Mouse (Mus musculus): Measurements from ENCODE around the gene Sufu. TPM values are rescaled to one million over a fixed set of nuclear protein-coding genes. Genes with fewer than 3 reads are reported as not detected.

Sufu gene
- polyA plus RNA-seq, 1 experiment from 2014 or later, result 47.5 TPM

DNA sequence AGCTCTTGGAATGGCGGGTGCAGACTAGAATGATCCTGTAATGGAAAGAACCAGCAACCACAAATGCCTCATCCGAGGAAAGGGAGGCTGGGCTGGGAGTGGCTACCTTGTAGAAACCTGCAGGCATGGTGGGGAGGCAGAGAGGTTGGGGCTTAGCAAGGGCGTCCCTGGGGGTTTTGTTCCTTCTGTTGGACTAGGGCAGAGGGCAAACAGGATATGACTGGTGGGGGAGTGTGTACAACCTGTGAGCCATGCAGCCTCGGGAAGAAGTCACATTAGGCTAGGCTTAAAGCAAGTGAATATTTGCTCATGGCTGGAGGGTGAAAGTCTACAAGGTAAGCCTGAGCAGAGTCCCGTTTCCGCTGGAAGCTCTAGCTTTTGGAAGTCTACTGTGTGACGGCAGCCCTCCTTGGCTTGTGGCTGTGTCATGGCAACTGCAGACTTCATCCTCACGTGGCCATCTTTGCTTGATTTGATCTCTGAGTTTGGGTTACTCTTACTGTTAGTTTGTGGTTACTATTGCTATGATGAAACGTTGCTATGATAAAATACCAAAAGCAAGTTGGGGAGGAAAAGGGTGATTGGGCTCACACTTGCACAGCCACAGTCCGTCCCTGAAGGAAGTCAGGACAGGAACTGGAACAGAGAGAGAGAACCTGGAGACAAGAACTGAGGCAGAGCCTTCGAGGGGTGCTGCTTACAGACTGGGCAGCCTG is 33.2 kb upstream of the Sufu start:
- Histone ChIP-seq H3K4me1 (0 out of 2 replicates have a peak, but pooled peaks cover 2% of the 10 kb centered on the region), H3K27me3 (ENCODE audit: poor library complexity, severe bottlenecking) (peaks cover 4% of the 10 kb centered on the region), H3K27ac (no peak overlapping the region), H3K9me3 (no peaks in the 10 kb centered on the region), H3K36me3 (replicated peaks) (no peaks in the 10 kb centered on the region), H3K4me3 (no peak overlapping the region)
- DNase-seq (ENCODE audit: extremely low spot score, low spot score), result no peak
- 89% methylated on average over 11 of the region's 11 CpGs for WGBS

DNA sequence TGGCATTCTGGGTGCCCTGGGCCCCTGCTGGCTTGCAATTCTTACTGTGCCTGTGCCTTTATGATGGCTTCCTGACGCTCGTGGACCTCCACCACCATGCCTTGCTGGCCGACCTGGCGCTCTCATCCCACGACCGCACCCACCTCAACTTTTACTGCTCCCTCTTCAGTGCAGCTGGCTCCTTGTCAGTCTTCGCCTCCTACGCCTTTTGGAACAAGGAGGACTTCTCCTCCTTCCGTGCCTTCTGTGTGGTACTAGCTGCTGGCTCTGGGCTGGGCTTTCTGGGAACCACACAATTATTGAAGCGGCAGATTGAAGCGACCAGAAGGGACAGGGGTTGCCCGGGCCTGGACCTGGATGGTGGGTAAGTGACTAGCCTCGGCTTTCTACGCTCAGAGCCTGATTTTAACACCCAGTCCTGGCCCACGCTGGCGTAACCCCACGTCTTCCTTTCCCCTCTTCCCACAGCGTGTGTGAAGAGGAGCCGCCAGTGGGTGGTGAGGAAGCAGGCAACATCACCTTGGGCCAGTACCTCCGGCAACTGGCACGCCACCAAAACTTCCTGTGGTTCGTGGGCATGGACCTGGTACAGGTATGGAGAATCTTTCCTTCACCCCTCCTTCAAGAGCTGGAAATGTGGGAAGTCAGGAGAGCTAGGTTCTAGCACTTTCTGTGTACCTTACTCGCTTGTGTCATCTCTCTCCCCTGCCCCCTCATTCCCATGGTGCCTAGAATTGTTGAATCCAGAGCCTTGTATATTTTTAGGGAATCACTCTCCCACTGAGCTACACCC is 28.7 kb upstream of the Sufu start:
- H3K4me1 ChIP-seq, result no peaks in the 10 kb centered on the region
- no peaks in the 10 kb centered on the region for H3K36me3 ChIP-seq (replicated peaks)
- H3K27me3 ChIP-seq (ENCODE audit: poor library complexity, severe bottlenecking), result no peaks in the 10 kb centered on the region
- WGBS, result 89% methylated on average over 23 of the region's 23 CpGs
- H3K9me3 ChIP-seq, result no peaks in the 10 kb centered on the region
- no peak for DNase-seq (ENCODE audit: extremely low spot score, low spot score)
- H3K27ac ChIP-seq, result no peak overlapping the region
- H3K4me3 ChIP-seq, result no peak overlapping the region

DNA sequence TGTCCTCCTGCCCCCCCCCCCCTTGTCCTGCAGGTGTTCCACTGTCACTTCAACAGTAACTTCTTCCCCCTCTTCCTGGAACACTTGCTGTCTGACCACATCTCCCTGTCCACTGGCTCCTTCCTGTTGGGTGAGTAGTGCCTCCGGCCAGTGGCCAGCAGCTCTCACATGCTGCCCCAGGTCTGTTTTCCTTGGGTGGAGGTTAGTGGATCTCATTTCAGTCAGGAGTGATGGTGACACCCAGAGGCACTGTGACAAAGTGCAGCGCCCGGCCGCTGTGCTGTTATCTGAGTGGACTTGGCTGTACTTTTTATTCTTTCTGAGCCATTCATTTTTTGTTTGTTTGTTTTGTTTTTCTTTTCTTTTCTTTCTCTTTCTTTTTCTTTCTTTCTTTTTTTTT is 27.5 kb upstream of the Sufu start:
- Histone ChIP-seq H3K36me3 (replicated peaks) (no peaks in the 10 kb centered on the region), H3K27me3 (ENCODE audit: poor library complexity, severe bottlenecking) (no peaks in the 10 kb centered on the region), H3K4me3 (no peak overlapping the region), H3K27ac (no peak overlapping the region), H3K9me3 (no peaks in the 10 kb centered on the region), H3K4me1 (peaks cover 2% of the 10 kb centered on the region)
- DNase-seq (ENCODE audit: extremely low spot score, low spot score), result peak; percentile 42
- WGBS, result 39% methylated on average over 4 of the region's 4 CpGs

DNA sequence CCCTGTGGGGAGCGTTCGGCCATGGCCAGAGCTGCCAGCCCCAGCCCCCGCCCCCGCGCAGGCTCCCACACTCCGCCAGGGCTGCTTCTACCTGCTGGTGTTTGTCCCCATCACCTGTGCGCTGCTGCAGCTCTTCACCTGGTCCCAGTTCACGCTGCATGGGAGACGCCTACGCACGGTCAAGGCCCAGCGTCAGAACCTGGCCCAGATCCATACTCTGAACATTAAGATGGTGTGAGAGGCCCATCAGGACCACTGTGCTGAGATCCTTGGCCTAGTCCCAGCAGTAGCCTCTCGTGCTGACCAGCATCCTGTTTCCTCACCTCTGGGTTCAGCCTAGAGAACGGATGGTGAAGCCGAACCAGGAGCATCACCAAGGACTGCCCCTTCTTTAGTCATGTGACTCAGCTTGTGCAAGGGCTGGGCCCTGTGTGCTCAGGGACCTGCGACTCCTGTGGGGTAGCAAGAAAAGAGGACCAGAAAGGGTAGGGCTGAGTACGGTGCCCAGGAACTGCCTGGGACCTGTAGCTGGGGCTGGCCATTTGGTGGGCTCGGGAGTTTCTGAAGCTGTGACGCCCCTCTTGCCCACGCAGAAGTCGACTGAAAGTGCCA is 22.1 kb upstream of the Sufu start:
- Histone ChIP-seq H3K36me3 (replicated peaks) (peaks cover 43% of the 10 kb centered on the region), H3K9me3 (no peaks in the 10 kb centered on the region), H3K27ac (peak overlapping the region; percentile 22), H3K27me3 (ENCODE audit: poor library complexity, severe bottlenecking) (no peaks in the 10 kb centered on the region), H3K4me1 (peaks cover 11% of the 10 kb centered on the region), H3K4me3 (no peak overlapping the region)
- 49% methylated on average over 21 of the region's 21 CpGs for WGBS
- DNase-seq (ENCODE audit: extremely low spot score, low spot score), result no peak

DNA sequence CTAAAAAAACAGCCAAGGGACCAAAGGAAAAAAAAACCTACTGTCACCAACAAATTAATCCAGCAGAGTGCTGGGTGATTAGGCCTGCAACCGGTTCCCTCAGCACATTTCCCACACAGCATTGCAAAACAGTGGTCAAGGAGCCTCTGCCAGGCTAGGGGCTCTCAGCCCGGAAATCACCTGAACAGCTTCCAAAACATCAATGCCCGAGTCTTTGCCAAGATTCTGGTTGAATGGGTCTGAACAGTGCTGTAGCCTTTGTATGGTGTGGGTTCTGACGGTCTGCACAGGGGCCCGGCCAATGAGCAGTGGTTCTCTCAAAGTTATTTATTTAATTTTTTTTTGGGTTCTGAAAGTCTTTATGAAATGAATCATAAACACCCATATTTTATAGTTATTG is 21.2 kb upstream of the Sufu start:
- no peak overlapping the region for H3K4me3 ChIP-seq
- DNase-seq (ENCODE audit: extremely low spot score, low spot score), result no peak
- H3K9me3 ChIP-seq, result no peaks in the 10 kb centered on the region
- peaks cover 52% of the 10 kb centered on the region for H3K36me3 ChIP-seq (replicated peaks)
- peaks cover 11% of the 10 kb centered on the region for H3K4me1 ChIP-seq
- WGBS, result 76% methylated on average over 5 of the region's 5 CpGs
- H3K27ac ChIP-seq, result no peak overlapping the region
- no peaks in the 10 kb centered on the region for H3K27me3 ChIP-seq (ENCODE audit: poor library complexity, severe bottlenecking)

DNA sequence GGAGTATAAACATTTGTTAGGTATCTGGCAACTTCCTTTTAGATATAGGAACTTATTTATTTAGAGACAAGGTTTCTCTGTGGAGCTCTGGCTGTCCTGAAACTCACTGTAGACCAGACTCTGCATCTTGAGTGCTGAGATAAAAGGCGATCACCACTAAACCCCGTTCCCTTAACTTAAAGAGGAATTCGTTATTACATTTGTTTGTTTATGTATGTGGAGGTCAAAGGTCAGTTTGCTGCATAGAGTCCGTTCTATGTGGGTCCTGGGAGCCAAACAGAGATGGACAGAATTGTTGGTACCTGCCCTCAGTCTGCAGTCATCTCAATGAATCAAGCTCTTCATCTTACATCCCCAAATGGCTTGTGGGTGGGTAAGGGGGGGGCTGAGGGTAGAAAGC is 20.8 kb upstream of the Sufu start:
- no peak overlapping the region for H3K27ac ChIP-seq
- DNase-seq (ENCODE audit: extremely low spot score, low spot score), result no peak
- H3K4me1 ChIP-seq, result peaks cover 11% of the 10 kb centered on the region
- 73% methylated on average over 4 of the region's 4 CpGs for WGBS
- peaks cover 56% of the 10 kb centered on the region for H3K36me3 ChIP-seq (replicated peaks)
- H3K27me3 ChIP-seq (ENCODE audit: poor library complexity, severe bottlenecking), result no peaks in the 10 kb centered on the region
- H3K9me3 ChIP-seq, result no peaks in the 10 kb centered on the region
- H3K4me3 ChIP-seq, result no peak overlapping the region

DNA sequence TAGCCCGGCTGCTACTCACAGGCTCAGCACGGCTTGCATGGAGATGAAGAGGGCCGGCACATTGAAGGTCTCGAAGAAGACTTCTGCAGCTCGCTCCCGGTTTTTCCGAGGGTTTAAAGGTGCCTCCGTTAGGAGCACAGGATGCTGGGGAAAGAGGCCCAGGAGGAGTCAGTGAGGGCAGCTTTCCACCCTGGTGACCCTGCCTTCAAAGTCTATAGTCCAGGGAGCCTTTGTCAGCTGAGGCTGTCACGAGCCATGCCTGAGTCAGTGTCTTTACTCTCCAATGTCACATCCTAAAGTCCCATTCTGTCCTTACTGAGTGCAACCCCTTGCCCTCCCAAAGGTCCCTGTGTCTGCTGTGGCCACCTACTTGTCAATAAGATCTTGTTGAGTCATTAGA is 14.4 kb upstream of the Sufu start:
- Histone ChIP-seq H3K27ac (no peak overlapping the region), H3K4me1 (no peaks in the 10 kb centered on the region), H3K27me3 (ENCODE audit: poor library complexity, severe bottlenecking) (no peaks in the 10 kb centered on the region), H3K36me3 (replicated peaks) (peaks cover 97% of the 10 kb centered on the region), H3K4me3 (no peak overlapping the region), H3K9me3 (no peaks in the 10 kb centered on the region; the same call in 1 of the 2 replicates)
- 90% methylated on average over 9 of the region's 9 CpGs for WGBS
- no peak for DNase-seq (ENCODE audit: extremely low spot score, low spot score)

DNA sequence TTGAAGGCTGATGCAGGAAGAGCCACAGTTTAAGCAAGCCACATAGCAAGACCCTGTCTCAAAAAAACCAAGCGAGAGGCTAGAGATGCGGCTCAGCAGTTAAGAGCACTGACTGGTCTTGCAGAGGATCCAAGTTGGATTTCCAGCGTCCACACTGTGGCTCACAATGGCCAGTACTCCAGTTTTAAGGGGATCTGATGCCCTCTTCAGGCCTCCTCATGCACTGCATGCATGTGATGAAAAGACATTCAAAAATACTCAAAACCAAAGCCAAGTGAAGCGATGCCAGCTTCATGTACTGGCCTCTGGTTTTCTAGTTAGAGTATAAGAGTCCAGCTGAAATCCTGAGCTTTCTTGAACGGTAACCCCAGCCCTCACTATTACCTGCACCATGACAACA is 6.8 kb upstream of the Sufu start:
- no peak for DNase-seq (ENCODE audit: extremely low spot score, low spot score)
- no peaks in the 10 kb centered on the region for H3K27me3 ChIP-seq (ENCODE audit: poor library complexity, severe bottlenecking)
- WGBS, result 89% methylated on average over 5 of the region's 5 CpGs
- no peaks in the 10 kb centered on the region for H3K9me3 ChIP-seq
- H3K4me1 ChIP-seq, result peaks cover 15% of the 10 kb centered on the region
- H3K27ac ChIP-seq, result no peak overlapping the region
- H3K36me3 ChIP-seq (replicated peaks), result peaks cover 53% of the 10 kb centered on the region
- H3K4me3 ChIP-seq, result no peak overlapping the region

DNA sequence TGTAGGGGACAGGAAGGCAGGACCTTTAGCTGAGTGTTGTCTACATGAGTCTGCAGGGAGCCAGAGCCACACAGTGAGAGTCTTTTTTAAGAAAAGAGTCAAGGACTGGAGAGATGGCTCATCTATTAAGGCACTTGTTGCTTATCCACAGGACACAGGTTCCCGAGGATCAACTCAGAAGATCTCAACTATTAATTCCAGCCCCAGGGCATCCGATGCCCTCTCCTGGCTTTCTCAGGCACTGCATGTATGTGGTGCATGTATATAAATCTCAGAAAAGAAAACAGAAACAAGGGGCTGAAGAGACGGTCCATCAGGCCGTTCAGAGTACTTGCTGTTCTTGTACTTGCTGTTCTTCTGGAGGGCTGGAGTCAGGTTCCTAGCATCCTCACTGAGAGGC is 4.7 kb upstream of the Sufu start:
- Histone ChIP-seq H3K27ac (no peak overlapping the region), H3K4me3 (no peak overlapping the region), H3K36me3 (replicated peaks) (peaks cover 35% of the 10 kb centered on the region), H3K27me3 (ENCODE audit: poor library complexity, severe bottlenecking) (no peaks in the 10 kb centered on the region), H3K4me1 (peaks cover 22% of the 10 kb centered on the region), H3K9me3 (no peaks in the 10 kb centered on the region)
- DNase-seq (ENCODE audit: extremely low spot score, low spot score), result peak; percentile 53
- 51% methylated on average over 4 of the region's 4 CpGs for WGBS

DNA sequence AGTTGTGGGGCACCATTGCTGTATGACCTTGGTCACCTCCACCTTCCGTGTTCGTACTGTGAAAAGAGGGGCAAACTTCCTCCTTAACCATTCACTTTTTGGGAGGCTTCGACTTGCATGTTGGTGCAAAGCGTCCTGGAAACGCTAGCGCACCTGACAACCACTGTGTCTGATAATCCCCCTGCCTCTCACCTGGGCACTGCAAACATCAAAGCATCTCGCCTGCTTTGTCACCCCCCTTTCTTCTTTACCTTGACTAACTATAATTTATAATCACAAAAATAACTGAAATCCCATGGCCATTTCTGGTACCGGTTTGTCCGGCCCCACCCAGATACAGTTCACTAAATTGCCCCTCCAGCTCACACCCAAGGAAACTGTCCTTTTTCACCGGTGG is 2.0 kb upstream of the Sufu start:
- H3K4me1 ChIP-seq, result peaks cover 45% of the 10 kb centered on the region
- WGBS, result 9% methylated on average over 10 of the region's 10 CpGs
- H3K27ac ChIP-seq, result peak overlapping the region; percentile 92
- no peaks in the 10 kb centered on the region for H3K27me3 ChIP-seq (ENCODE audit: poor library complexity, severe bottlenecking)
- peaks cover 13% of the 10 kb centered on the region for H3K36me3 ChIP-seq (replicated peaks)
- no peaks in the 10 kb centered on the region for H3K9me3 ChIP-seq
- H3K4me3 ChIP-seq, result peak overlapping the region; percentile 89
- no peak for DNase-seq (ENCODE audit: extremely low spot score, low spot score)

DNA sequence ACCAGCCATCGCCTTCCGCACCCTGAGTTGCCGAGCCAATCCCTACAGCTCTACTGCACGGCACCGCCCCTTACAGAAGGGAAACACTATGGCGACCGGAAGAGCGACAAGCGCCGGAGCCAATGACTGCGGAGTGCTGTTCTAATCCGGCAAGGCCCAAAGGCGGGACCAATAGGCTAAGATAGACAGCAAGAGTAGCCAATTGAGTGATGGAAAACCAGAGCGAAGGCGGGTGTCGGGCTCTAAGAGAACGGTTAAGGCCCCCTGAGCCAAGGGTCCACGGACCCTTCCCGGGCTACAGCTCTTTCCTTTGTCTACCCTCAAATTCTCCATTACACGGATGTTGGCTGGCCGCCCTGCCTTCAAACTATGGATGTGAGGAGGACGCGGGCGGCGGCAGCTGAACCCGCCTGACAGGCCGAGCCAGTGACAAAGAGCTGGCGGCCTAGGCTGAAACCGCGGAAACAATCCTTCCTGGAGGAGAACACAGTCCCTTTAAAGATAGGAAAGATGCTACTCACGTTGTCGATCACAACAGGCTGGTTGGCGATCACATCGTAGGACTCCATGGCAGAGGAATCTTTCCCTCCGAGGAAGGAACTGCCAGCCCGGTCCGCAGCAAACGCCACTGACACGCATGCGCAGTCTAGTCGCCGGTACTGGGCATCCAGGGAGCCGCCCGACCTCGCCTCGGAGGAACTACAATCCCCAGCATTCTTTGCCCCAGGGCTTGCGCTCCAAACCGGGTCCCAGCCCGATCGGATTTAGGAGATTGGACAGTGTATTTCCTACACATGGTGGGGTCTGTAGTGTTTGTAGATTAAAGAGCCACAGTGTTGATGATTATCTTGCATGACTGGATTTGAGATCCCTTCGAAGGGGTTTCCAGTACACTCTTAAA is 1.3 kb upstream of the Sufu start, which contains the start of gene Actr1a:
Actr1a (minus strand) TSS at position 640 of the 901 bp plus-strand sequence.
- peak within 1 kb of the TSS; percentile 92 for H3K27ac ChIP-seq
- no peaks in the 10 kb centered on the region for H3K9me3 ChIP-seq
- peaks cover 10% of the 10 kb centered on the region for H3K36me3 ChIP-seq (replicated peaks)
- no peaks in the 10 kb centered on the region for H3K27me3 ChIP-seq (ENCODE audit: poor library complexity, severe bottlenecking)
- under 1% methylated on average over 51 of the region's 51 CpGs for WGBS
- H3K4me3 ChIP-seq, result peak within 1 kb of the TSS; percentile 89
- peak; percentile 96 for DNase-seq (ENCODE audit: extremely low spot score, low spot score)
- peaks cover 48% of the 10 kb centered on the region for H3K4me1 ChIP-seq

DNA sequence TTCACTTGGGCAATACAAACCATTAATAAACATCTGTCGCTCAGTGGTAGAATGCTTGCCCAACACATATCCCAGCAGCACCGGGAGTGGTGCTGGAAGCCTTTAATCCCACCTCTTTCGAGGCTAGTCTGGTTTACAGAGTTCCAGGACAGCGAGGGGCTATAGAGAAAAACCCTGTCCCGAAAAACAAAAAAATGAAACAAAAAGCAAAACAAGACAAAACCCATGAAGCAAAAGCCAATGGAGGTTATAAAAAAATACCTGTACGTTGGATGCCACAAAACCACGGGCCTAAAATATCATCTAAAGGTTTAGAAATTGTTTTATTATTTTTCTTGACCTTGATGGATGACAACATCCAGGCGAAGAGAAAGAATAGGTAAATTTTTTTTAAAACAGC is 587 bp upstream of the Sufu start:
- Histone ChIP-seq H3K4me3 (peak overlapping the region; percentile 89), H3K27me3 (ENCODE audit: poor library complexity, severe bottlenecking) (no peaks in the 10 kb centered on the region), H3K9me3 (no peaks in the 10 kb centered on the region), H3K27ac (0 out of 2 replicates have a peak overlapping the region, but pooled peaks have one; percentile 92), H3K4me1 (peaks cover 48% of the 10 kb centered on the region), H3K36me3 (replicated peaks) (peaks cover 10% of the 10 kb centered on the region)
- WGBS, result 15% methylated on average over 8 of the region's 8 CpGs
- no peak for DNase-seq (ENCODE audit: extremely low spot score, low spot score)

Measured in forebrain, embryonic 10.5 days (tissue).